Mouse (Mus musculus) liver, embryonic 14.5 days (tissue): ENCODE results near the gene Rbmx. TPM values are rescaled to one million over a fixed set of nuclear protein-coding genes. Genes with fewer than 3 reads are reported as not detected.

Source experiments
- ATAC-seq: fragments of 200-750 bp; cut with Nextera tagmentation; 2 replicates; pipeline ENCODE4 v1.8.0; 2017; ENCODE audit warnings: moderate number of reproducible peaks, mild to moderate bottlenecking, moderate library complexity; ENCODE audit not compliant: insufficient read depth
- DNase-seq, 3 experiments: peaks; one replicate each; pipeline ENCODE4 v3.0.0-alpha.2; 2012 to 2013; ENCODE audit warnings: low read depth in 3 of 3, low spot score in 3 of 3
- H3K27ac ChIP-seq: fragments of 300-500 bp; sonication (generic); 2 replicates; pipeline ENCODE4 v1.5.1; 2014; ENCODE audit warnings: moderate library complexity, mild to moderate bottlenecking, control low read depth, inconsistent platforms
- H3K27me3 ChIP-seq: fragments of 300-500 bp; sonication (generic); 2 replicates; pipeline ENCODE4 v1.6.1; 2014; ENCODE audit warnings: mild to moderate bottlenecking, low read length, moderate library complexity; ENCODE audit not compliant: control insufficient read depth, insufficient read depth
- H3K36me3 ChIP-seq: fragments of 300-500 bp; sonication (generic); replicated peaks from 2 replicates; pipeline ENCODE4 v1.6.1; 2014; ENCODE audit warnings: low read depth; ENCODE audit not compliant: control insufficient read depth, insufficient read depth
- H3K4me1 ChIP-seq, 2 experiments: fragments of 200-500 bp in 1 of 2; fragments of 300-500 bp in 1 of 2; sonication (generic) in 1 of 2; replicated peaks; 2 replicates each; pipeline ENCODE4 v1.6.1; 2012 to 2014; ENCODE audit warnings: antibody characterized with exemption in 1 of 2, inconsistent platforms in 1 of 2, low read length in 1 of 2; ENCODE audit not compliant: control insufficient read depth in 2 of 2, insufficient read depth in 2 of 2
- H3K4me2 ChIP-seq: fragments of 300-500 bp; sonication (generic); 2 replicates; pipeline ENCODE4 v1.6.1; 2014; ENCODE audit warnings: low read depth, mild to moderate bottlenecking, control low read depth, moderate library complexity
- H3K4me3 ChIP-seq, 2 experiments: fragments of 200-500 bp in 1 of 2; fragments of 300-500 bp in 1 of 2; sonication (generic) in 1 of 2; 2 replicates each; pipeline ENCODE4 v1.5.1; 2012 to 2014; ENCODE audit warnings: low read depth in 2 of 2, low read length in 2 of 2, mild to moderate bottlenecking in 2 of 2, control low read depth in 1 of 2, inconsistent platforms in 1 of 2, moderate library complexity in 1 of 2; ENCODE audit not compliant: insufficient read depth in 1 of 2
- H3K9ac ChIP-seq: fragments of 300-500 bp; sonication (generic); replicated peaks from 2 replicates; pipeline ENCODE4 v1.6.1; 2014; ENCODE audit warnings: mild to moderate bottlenecking, control low read depth, moderate library complexity
- H3K9me3 ChIP-seq: fragments of 300-500 bp; sonication (generic); 2 replicates; pipeline ENCODE4 v1.6.1; 2016; ENCODE audit warnings: low read length, mixed read lengths; ENCODE audit not compliant: control insufficient read depth
- CTCF ChIP-seq: IDR thresholded peaks from 2 replicates; pipeline ENCODE4 v1.5.1; 2016; ENCODE audit warnings: antibody characterized with exemption, low read depth, control low read depth
- EP300 ChIP-seq: IDR thresholded peaks from 2 replicates; pipeline ENCODE4 v1.6.1; 2016; ENCODE audit warnings: antibody characterized with exemption, low read depth
- WGBS: fragments of 180-500 bp; shearing (Covaris S2); extraction: QIAGEN DNeasy Blood & Tissue Kit; methylation state at CpG from one replicate; pipeline ENCODE4 v1.1.7; 2014; ENCODE audit not compliant: insufficient replicate concordance; 5-methylcytosine and 5-hydroxymethylcytosine counted together
- polyA plus RNA-seq, 2 experiments: library from polyadenylated mRNA; depleted of rRNA in 1 of 2; stranded (reverse) in 1 of 2; unstranded in 1 of 2; fragments of >200 nt; fragmentation: Nextera tagmentation in 1 of 2; extraction: Ambion mirVana in 1 of 2; gene quantifications; 2 replicates each; pipeline versions ENCODE4 v1.2.1 to v1.2.3; 2012 to 2014

Rbmx gene
- polyA plus RNA-seq, 2 experiments, result 20.6 to 22.5 TPM

DNA sequence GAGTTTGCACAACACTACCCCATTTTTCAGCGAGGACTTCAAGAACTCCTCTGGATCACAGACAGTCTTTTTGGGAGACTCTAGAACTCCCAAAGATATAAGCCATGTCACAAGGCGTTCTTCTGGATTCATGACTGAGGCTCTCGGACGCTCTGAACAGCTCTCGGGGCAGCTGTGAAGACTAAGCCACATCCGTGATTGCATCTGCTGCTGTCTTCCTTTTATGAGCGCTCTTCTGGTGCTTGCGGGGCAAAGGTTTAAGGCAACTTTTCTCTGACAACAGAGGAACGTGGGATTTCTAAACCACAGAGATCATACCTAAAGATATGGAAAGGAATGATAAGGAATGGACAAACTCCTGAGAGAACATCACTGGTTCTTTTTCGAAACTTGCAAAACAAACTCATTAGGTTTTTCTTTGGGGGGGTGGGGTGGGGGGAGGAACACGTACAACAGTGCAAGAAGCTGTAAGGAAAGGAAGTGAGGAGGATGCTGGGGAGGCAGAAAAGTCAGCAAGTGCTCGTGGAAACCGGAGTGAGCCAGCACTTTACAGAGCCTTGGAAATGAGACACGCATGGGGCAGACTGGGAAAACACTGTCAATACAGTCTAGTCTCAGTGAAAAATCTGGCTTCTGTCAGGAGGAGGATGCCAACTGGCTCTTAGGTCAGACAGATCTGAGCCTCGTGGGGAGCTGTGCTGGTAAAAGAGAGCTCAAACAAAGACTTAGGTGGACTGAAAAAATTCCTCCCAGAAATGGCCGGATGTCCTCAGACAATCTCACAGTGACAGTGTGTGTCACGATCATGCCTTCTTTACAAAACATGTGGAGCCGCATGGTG lies 54.2 kb downstream of the Rbmx start, which contains the start of gene Arhgef6:
Arhgef6 (minus strand) TSS at position 359 of the 841 bp plus-strand sequence.
- no peak for DNase-seq
- 0 out of 4 replicates have a peak within 1 kb of the TSS, but pooled peaks of 1 of the 2 experiments have one; percentile 9 for H3K4me3 ChIP-seq
- no peaks in the 10 kb centered on the region for H3K9me3 ChIP-seq
- no peak within 1 kb of the TSS for H3K27ac ChIP-seq
- H3K9ac ChIP-seq, result no peak within 1 kb of the TSS
- H3K4me1 ChIP-seq, result 0 out of 4 replicates have a peak, but pooled peaks cover 0 to 2% of the 10 kb centered on the region in 2 experiments
- 0 out of 2 replicates have a peak within 1 kb of the TSS, but pooled peaks have one; percentile 11 for H3K4me2 ChIP-seq
- no peaks in the 10 kb centered on the region for H3K36me3 ChIP-seq
- TF ChIP-seq CTCF (no peak), EP300 (no peak)
- ATAC-seq, result no peak
- H3K27me3 ChIP-seq, result no peaks in the 10 kb centered on the region
- 24% methylated on average over 18 of the region's 18 CpGs for WGBS

DNA sequence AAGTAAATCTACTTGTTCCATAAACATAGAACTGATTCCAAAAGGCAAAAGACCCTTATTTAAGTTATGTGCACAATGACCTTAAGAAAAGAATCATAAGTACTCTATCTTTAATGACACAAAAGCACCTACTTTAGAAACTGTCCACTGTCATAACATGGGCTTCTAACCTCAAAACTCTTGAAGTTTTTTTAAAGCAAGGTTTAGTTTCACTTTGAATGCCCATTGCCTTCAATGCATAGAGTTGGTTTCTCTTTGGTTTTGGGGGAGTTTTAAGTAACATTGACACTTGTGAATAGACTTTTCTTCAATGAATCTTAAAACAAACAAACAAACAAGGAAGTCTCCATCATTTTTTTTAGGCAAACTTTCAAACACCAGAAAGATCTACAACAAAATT lies 55.3 kb downstream of the Rbmx start:
- Histone ChIP-seq H3K4me2 (no peak overlapping the region), H3K27me3 (no peaks in the 10 kb centered on the region), H3K9ac (no peak overlapping the region), H3K27ac (no peak overlapping the region), H3K4me1 (0 out of 4 replicates have a peak, but pooled peaks cover 0 to 2% of the 10 kb centered on the region in 2 experiments), H3K36me3 (no peaks in the 10 kb centered on the region), H3K4me3 (no peak overlapping the region), H3K9me3 (no peaks in the 10 kb centered on the region)
- no peak for DNase-seq
- ATAC-seq, result no peak
- no peak for TF ChIP-seq CTCF
- TF ChIP-seq EP300, result no peak

DNA sequence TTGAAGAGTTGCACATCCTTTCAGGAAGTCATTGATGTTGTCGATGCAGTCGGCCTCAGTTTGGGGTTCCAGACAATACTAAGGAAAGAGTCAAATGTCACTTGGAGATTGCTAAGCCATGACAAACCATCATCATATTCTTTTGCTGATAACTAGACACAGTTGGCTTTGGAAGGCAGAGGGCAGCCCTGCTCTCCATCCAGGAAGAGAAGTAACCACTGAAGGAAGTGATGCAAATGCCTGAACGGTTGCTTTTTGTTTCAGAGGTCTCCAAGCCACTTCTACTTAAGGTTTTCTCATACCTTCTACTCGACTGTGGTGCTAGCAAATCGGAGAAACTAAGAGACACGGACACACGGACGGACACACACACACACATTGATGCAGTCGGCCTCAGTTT lies 55.9 kb downstream of the Rbmx start:
- Histone ChIP-seq H3K9me3 (no peaks in the 10 kb centered on the region), H3K4me1 (0 out of 4 replicates have a peak, but pooled peaks cover 0 to 2% of the 10 kb centered on the region in 2 experiments), H3K9ac (no peak overlapping the region), H3K4me2 (no peak overlapping the region), H3K27ac (no peak overlapping the region), H3K27me3 (no peaks in the 10 kb centered on the region), H3K36me3 (no peaks in the 10 kb centered on the region), H3K4me3 (no peak overlapping the region)
- WGBS, result 37% methylated on average over 9 of the region's 9 CpGs
- DNase-seq, result no peak
- TF ChIP-seq EP300, result no peak
- TF ChIP-seq CTCF, result no peak
- no peak for ATAC-seq

DNA sequence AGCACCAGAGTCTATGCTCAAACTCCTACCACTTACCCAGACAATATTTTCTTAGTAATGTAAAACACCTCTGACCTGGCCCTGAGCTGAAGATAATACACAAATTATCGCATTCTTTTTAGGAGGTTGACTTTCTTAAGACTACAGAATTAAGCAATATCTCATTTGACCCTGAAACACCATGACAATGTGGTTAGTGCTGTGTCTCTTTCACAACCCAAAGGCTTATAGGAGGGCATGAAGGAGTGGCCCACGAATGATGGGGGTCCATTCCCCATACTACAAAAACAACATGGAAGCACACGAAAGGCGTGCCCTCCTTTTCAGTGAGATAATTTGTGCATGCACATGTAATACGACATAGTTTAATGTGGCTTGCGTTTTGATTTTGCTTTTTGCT lies 57.5 kb downstream of the Rbmx start:
- no peak overlapping the region for H3K4me2 ChIP-seq

More for the DNA sequence above, 57.5 kb downstream of the Rbmx start:
- H3K9ac ChIP-seq, result no peak overlapping the region
- no peak overlapping the region for H3K4me3 ChIP-seq
- H3K27ac ChIP-seq, result no peak overlapping the region
- H3K9me3 ChIP-seq, result no peaks in the 10 kb centered on the region
- 0 out of 4 replicates have a peak, but pooled peaks cover 0 to 2% of the 10 kb centered on the region in 2 experiments for H3K4me1 ChIP-seq
- H3K27me3 ChIP-seq, result no peaks in the 10 kb centered on the region
- WGBS, result 65% methylated on average over 6 of the region's 6 CpGs
- no peaks in the 10 kb centered on the region for H3K36me3 ChIP-seq
- TF ChIP-seq CTCF (no peak), EP300 (no peak)
- no peak for ATAC-seq
- DNase-seq, result no peak

Other genes with a start within 250 kb of the Rbmx start
- not detected in 2 replicates for gene Cd40lg, start 180.9 kb downstream of the Rbmx start, polyA plus RNA-seq (2012; rRNA removed)
- gene Cd40lg, start 180.9 kb downstream of the Rbmx start, polyA plus RNA-seq (2014; fragmentation: Nextera tagmentation; extraction: Ambion mirVana), result not detected in 2 replicates
- 3.2 and 4.7 TPM in 2 replicates for gene Arhgef6, start 54.3 kb downstream of the Rbmx start, polyA plus RNA-seq (2012; rRNA removed)
- 5.1 and 7.0 TPM in 2 replicates for gene Arhgef6, start 54.3 kb downstream of the Rbmx start, polyA plus RNA-seq (2014; fragmentation: Nextera tagmentation; extraction: Ambion mirVana)
- gene Gm364, start 16.1 kb upstream of the Rbmx start, polyA plus RNA-seq (2012; rRNA removed), result not detected in 2 replicates
- gene Gm364, start 16.1 kb upstream of the Rbmx start, polyA plus RNA-seq (2014; fragmentation: Nextera tagmentation; extraction: Ambion mirVana), result not detected in 2 replicates
- not detected in 2 replicates for gene Gpr101, start 110.7 kb upstream of the Rbmx start, polyA plus RNA-seq (2012; rRNA removed)
- gene Gpr101, start 110.7 kb upstream of the Rbmx start, polyA plus RNA-seq (2014; fragmentation: Nextera tagmentation; extraction: Ambion mirVana), result not detected in 2 replicates